Mouse (Mus musculus) c-Kit-positive CD71-negative TER-119-negative erythroid progenitor cells, embryonic 14.5 days (primary cell): ENCODE data around the gene Zrsr2.

Experiments used
- DNase-seq: peaks from one replicate; pipeline ENCODE4 v3.0.0-alpha.2; 2013; ENCODE audit warnings: low read depth

Zrsr2 gene

GRCm38 (mm10) chrX:163885539-163885981 is 72.9 kb downstream of the Zrsr2 start:
- DNase-seq: no peak
